Mouse (Mus musculus): ENCODE data around the gene Nt5c3.
"Not testable (repeated sequence)": the region's sequence is repeated elsewhere in the genome, so short reads cannot be mapped to it uniquely, and the experiment has no call there.

Gene Nt5c3

GRCm38 (mm10) chr6:56904330-56904729 is 19.4 kb downstream of the Nt5c3 start:
- no peak for DNase-seq (ENCODE audit: low spot score in 2 of 2)

GRCm38 (mm10) chr6:56903831-56904230 is 19.9 kb downstream of the Nt5c3 start:
- DNase-seq (ENCODE audit: low spot score in 2 of 2), result no peak

GRCm38 (mm10) chr6:56902606-56903520 is 20.9 kb downstream of the Nt5c3 start:
- DNase-seq (ENCODE audit: low spot score in 2 of 2), result no peak

- peak; percentile 46 to 47 for DNase-seq (ENCODE audit: low spot score in 2 of 2)
Measured at GRCm38 (mm10) chr6:56901824-56902386, 21.8 kb downstream of the Nt5c3 start.

GRCm38 (mm10) chr6:56901336-56901735 is 22.4 kb downstream of the Nt5c3 start:
- no peak for DNase-seq (ENCODE audit: low spot score in 2 of 2)

GRCm38 (mm10) chr6:56899601-56900000 is 24.1 kb downstream of the Nt5c3 start:
- no peak for DNase-seq (ENCODE audit: low spot score in 2 of 2)

- DNase-seq (ENCODE audit: low spot score in 2 of 2), result no peak
Measured at GRCm38 (mm10) chr6:56890762-56891161, 33.0 kb downstream of the Nt5c3 start.

- DNase-seq (ENCODE audit: low spot score in 2 of 2), result no peak
Measured at GRCm38 (mm10) chr6:56888561-56888960, 35.2 kb downstream of the Nt5c3 start.

GRCm38 (mm10) chr6:56879352-56879955 is 44.3 kb downstream of the Nt5c3 start:
- no peak for DNase-seq (ENCODE audit: low spot score in 2 of 2)

GRCm38 (mm10) chr6:56877985-56878384 is 45.7 kb downstream of the Nt5c3 start:
- no peak for DNase-seq (ENCODE audit: low spot score in 2 of 2)

- DNase-seq (ENCODE audit: low spot score in 2 of 2), result peak in 1 of 2 experiments; percentile 39
Measured at GRCm38 (mm10) chr6:56876870-56877269, 46.9 kb downstream of the Nt5c3 start.

GRCm38 (mm10) chr6:56870027-56870426 is 53.7 kb downstream of the Nt5c3 start:
- no peak for DNase-seq (ENCODE audit: low spot score in 2 of 2)

- DNase-seq (ENCODE audit: low spot score in 2 of 2), result no peak
Measured at GRCm38 (mm10) chr6:56868565-56868964, 55.2 kb downstream of the Nt5c3 start.

- not testable (repeated sequence) for DNase-seq (ENCODE audit: low spot score in 2 of 2)
Measured at GRCm38 (mm10) chr6:56866899-56867298, 56.8 kb downstream of the Nt5c3 start.

GRCm38 (mm10) chr6:56860205-56860848 is 63.4 kb downstream of the Nt5c3 start:
- no peak for DNase-seq (ENCODE audit: low spot score in 2 of 2)

- DNase-seq (ENCODE audit: low spot score in 2 of 2), result no peak
Measured at GRCm38 (mm10) chr6:56856748-56857147, 67.0 kb downstream of the Nt5c3 start.

- DNase-seq (ENCODE audit: low spot score in 2 of 2), result no peak
Measured at GRCm38 (mm10) chr6:56854803-56855202, 68.9 kb downstream of the Nt5c3 start.

GRCm38 (mm10) chr6:56850315-56850714 is 73.4 kb downstream of the Nt5c3 start:
- no peak for DNase-seq (ENCODE audit: low spot score in 2 of 2)

- no peak for DNase-seq (ENCODE audit: low spot score in 2 of 2)
Measured at GRCm38 (mm10) chr6:56848974-56849373, 74.8 kb downstream of the Nt5c3 start.

GRCm38 (mm10) chr6:56844365-56844764 is 79.4 kb downstream of the Nt5c3 start:
- DNase-seq (ENCODE audit: low spot score in 2 of 2), result no peak

GRCm38 (mm10) chr6:56843229-56843628 is 80.5 kb downstream of the Nt5c3 start:
- no peak for DNase-seq (ENCODE audit: low spot score in 2 of 2)

- DNase-seq (ENCODE audit: low spot score in 2 of 2), result no peak
Measured at GRCm38 (mm10) chr6:56837621-56838020, 86.1 kb downstream of the Nt5c3 start.
